Mouse (Mus musculus): ENCODE results near the gene Arhgef7.

GRCm38 (mm10) chr8:11739082-11739481, 11.6 kb downstream of the Arhgef7 start:
- TF ChIP-seq POLR2A (IDR thresholded peaks at IDR 0.05; ENCODE audit: insufficient read depth, low read length) = no peak
- no peak for TF ChIP-seq EP300 (IDR thresholded peaks at IDR 0.05; ENCODE audit: insufficient read depth, low read depth, low read length)
- TF ChIP-seq CTCF (IDR thresholded peaks at IDR 0.05; ENCODE audit: low read depth, low read length) = no peak
